Mouse (Mus musculus): ENCODE measurements around the gene Pde10a. TPM values are rescaled to one million over a fixed set of nuclear protein-coding genes. Genes with fewer than 3 reads are reported as not detected.

Pde10a gene
- polyA plus RNA-seq, 1 experiment from 2014 or later: 1.4 TPM

DNA sequence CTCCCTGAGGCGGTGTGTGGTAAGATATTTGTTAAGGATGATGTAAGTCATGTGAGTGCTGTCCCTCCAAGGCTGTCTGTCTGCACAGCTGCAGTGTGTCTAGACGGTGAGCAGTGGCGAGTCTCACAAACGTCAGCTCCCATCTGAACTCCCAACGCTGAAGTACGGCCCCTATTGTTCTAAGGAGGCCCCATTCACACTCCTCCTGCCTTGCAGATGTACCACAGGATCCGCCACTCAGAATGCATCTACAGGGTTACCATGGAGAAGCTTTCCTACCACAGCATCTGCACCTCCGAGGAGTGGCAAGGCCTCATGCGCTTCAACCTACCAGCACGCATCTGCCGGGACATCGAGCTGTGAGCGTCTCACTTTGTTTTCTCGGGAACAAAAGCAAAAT lies 436.5 kb downstream of the Pde10a start:
- no peak overlapping the region for H3K27ac ChIP-seq
- no peak overlapping the region for H3K4me2 ChIP-seq (replicated peaks)
- no peak overlapping the region for H3K9ac ChIP-seq
- H3K4me1 ChIP-seq (replicated peaks): no peaks in the 10 kb centered on the region
- H3K27me3 ChIP-seq (replicated peaks): no peaks in the 10 kb centered on the region
- no peak overlapping the region for H3K4me3 ChIP-seq (replicated peaks)
- no peaks in the 10 kb centered on the region for H3K9me3 ChIP-seq
- ATAC-seq: no peak
- 69% methylated on average over 14 of the region's 14 CpGs for WGBS
- H3K36me3 ChIP-seq: no peaks in the 10 kb centered on the region

DNA sequence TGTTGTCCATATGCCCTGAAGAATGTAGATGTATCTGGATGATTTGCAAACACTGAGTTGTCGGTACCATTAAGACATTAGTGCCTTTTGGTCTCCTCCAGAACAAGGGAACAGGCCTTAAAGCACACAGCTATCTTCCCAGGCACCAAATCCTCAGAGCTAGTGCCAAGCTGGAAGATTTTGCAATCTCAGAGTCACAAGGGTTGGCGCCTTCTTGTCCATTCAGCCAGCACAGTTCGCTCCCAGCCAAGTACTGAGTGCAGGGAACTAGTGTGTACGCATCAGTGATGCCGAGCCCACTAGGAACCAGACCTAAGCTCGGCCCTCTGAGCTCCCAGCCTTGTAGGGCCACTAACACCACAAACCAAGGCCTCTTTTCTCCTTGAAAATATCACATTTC lies 440.0 kb downstream of the Pde10a start:
- H3K4me3 ChIP-seq (replicated peaks): no peak overlapping the region
- no peak for ATAC-seq
- 92% methylated on average over 6 of the region's 6 CpGs for WGBS
- no peaks in the 10 kb centered on the region for H3K4me1 ChIP-seq (replicated peaks)
- no peaks in the 10 kb centered on the region for H3K27me3 ChIP-seq (replicated peaks)
- H3K36me3 ChIP-seq: no peaks in the 10 kb centered on the region
- no peak overlapping the region for H3K27ac ChIP-seq
- no peaks in the 10 kb centered on the region for H3K9me3 ChIP-seq
- H3K9ac ChIP-seq: no peak overlapping the region
- H3K4me2 ChIP-seq (replicated peaks): no peak overlapping the region

DNA sequence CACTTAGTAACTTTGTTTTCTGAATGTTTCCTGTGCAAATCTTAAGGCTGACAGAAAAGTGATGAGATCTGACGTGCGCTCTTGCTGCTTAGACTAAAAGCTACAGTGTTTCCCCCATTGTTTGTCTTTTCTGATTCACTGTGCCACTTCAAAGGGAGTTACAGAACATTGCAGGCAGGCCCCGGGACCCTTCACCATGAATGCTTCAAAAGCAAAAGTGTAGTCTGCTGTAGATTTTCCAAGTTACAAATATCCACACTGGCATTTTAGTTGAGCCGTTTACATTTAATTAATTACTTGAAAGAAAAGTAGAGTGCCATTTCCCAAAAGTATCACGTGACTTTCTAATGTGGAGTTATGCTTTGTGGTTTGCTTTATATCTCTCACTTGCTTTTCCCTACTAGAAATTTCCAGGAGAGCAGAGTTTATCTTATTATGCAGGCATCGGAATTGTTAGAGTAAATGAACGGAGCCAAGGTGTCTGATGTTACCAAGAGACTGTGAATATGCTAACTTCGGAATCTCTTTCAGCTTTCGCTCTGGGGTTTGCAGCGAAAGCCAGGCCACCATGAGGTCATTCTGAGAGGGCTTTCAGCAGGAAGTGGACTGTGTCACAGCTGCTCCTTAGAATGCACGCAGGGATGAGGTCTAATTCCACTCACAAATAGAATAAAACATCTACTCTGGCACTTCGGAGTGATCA lies 447.1 kb downstream of the Pde10a start:
- Histone ChIP-seq H3K9ac (no peak overlapping the region), H3K27ac (no peak overlapping the region), H3K9me3 (no peaks in the 10 kb centered on the region), H3K4me2 (replicated peaks) (no peak overlapping the region), H3K36me3 (no peaks in the 10 kb centered on the region), H3K4me3 (replicated peaks) (no peak overlapping the region), H3K27me3 (replicated peaks) (no peaks in the 10 kb centered on the region), H3K4me1 (replicated peaks) (no peaks in the 10 kb centered on the region; the same call in 1 of the 2 replicates)
- 29% methylated on average over 12 of the region's 12 CpGs for WGBS
- ATAC-seq: no peak

- ATAC-seq: no peak
- no peaks in the 10 kb centered on the region; the same call in 1 of the 2 replicates for H3K4me1 ChIP-seq (replicated peaks)
- no peaks in the 10 kb centered on the region for H3K36me3 ChIP-seq
- H3K9ac ChIP-seq: no peak overlapping the region
- no peaks in the 10 kb centered on the region for H3K27me3 ChIP-seq (replicated peaks)
- H3K4me3 ChIP-seq (replicated peaks): no peak overlapping the region
- H3K27ac ChIP-seq: no peak overlapping the region
- WGBS: 68% methylated on average over 5 of the region's 5 CpGs
- H3K9me3 ChIP-seq: no peaks in the 10 kb centered on the region
- no peak overlapping the region for H3K4me2 ChIP-seq (replicated peaks)
Measured at GRCm38 (mm10) chr17:8973331-8973730, 448.2 kb downstream of the Pde10a start.

DNA sequence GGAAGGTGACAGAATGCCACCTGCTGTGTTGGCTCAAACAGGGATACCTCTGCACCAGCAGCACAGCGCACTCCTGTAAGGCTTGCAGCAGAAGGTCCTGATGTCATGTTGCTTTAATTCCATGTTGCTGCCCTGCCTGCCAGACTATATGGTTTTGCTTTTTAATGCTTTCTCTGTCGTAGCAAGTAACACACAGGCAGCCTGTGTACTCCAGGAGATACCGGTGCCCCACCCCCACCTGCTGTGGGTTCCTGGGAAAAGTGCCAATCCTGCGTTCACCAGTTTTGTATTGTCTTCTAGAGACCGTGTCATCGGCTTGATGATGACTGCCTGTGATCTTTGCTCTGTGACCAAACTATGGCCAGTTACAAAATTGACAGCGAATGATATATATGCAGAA lies 449.3 kb downstream of the Pde10a start:
- H3K27me3 ChIP-seq (replicated peaks): 0 out of 2 replicates have a peak, but pooled peaks cover 2% of the 10 kb centered on the region
- no peak overlapping the region for H3K4me3 ChIP-seq (replicated peaks)
- H3K36me3 ChIP-seq: no peaks in the 10 kb centered on the region
- no peaks in the 10 kb centered on the region for H3K9me3 ChIP-seq
- no peak for ATAC-seq
- no peak overlapping the region for H3K27ac ChIP-seq
- no peak overlapping the region for H3K9ac ChIP-seq
- no peak overlapping the region for H3K4me2 ChIP-seq (replicated peaks)
- WGBS: 74% methylated on average over 7 of the region's 7 CpGs
- H3K4me1 ChIP-seq (replicated peaks): no peaks in the 10 kb centered on the region; the same call in 1 of the 2 replicates

DNA sequence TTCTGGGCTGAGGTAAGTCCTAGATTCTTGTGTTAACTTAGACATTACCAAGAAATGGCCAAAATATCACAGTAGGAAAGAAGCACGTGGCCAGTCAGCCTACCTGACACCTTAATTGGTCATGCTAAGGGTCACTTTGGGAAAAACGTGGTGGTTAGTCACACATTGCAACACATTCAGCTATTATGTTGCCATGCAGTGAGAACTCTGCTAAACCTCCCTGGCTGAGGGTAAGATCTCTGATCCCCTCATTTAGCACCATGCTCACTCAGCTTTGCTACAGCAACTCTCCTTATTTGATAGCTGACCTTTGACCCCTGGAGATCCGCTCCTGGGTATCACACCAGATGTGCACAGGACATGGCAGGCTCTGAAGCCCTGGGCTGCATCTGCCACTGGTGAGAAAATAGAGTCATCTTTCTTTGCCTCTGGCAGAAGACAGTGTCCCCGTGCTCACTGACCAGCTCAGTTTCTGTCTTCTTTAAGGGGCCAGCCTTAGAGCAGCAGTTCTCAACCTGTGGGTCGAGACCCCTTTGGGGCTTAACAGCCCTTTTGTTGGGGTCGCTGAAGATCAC lies 449.7 kb downstream of the Pde10a start:
- H3K27ac ChIP-seq: no peak overlapping the region
- no peaks in the 10 kb centered on the region for H3K9me3 ChIP-seq
- H3K27me3 ChIP-seq (replicated peaks): 0 out of 2 replicates have a peak, but pooled peaks cover 2% of the 10 kb centered on the region
- no peak overlapping the region for H3K4me2 ChIP-seq (replicated peaks)
- no peak overlapping the region for H3K4me3 ChIP-seq (replicated peaks)
- no peak for ATAC-seq
- H3K4me1 ChIP-seq (replicated peaks): no peaks in the 10 kb centered on the region; the same call in 1 of the 2 replicates
- no peak overlapping the region for H3K9ac ChIP-seq
- H3K36me3 ChIP-seq: no peaks in the 10 kb centered on the region
- WGBS: 61% methylated on average over 6 of the region's 6 CpGs

DNA sequence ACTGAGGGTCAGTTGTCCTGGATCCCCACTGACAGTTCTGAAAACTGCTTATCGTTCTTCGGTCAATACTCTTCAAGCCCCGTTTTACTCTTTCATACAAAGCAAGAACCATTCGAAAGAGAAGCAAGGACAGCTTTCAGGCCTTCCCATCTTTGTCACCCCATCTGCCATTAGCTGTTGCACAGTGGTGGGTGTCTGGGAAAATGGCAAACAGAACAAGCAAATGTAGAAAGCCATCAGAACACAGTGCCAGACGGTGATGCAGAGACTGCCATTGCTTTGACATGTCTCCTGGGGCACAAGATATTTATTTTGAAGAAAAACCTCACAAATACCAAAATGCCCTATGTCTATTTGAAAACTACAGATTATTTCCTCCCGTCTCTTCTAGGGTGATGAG lies 451.6 kb downstream of the Pde10a start:
- no peaks in the 10 kb centered on the region for H3K36me3 ChIP-seq
- WGBS: 92% methylated on average over 6 of the region's 6 CpGs
- no peak overlapping the region for H3K9ac ChIP-seq

GRCm38 (mm10) chr17:8977271-8977670 lies 452.1 kb downstream of the Pde10a start:
- Histone ChIP-seq H3K4me3 (replicated peaks) (no peak overlapping the region), H3K4me1 (replicated peaks) (no peaks in the 10 kb centered on the region; the same call in 1 of the 2 replicates), H3K4me2 (replicated peaks) (no peak overlapping the region), H3K9me3 (no peaks in the 10 kb centered on the region), H3K27ac (no peak overlapping the region), H3K36me3 (no peaks in the 10 kb centered on the region), H3K9ac (no peak overlapping the region), H3K27me3 (replicated peaks) (0 out of 2 replicates have a peak, but pooled peaks cover 2% of the 10 kb centered on the region)
- WGBS: 71% methylated on average over 2 of the region's 2 CpGs
- no peak for ATAC-seq

More for the DNA sequence above, 451.6 kb downstream of the Pde10a start:
- Histone ChIP-seq H3K27me3 (replicated peaks) (0 out of 2 replicates have a peak, but pooled peaks cover 2% of the 10 kb centered on the region), H3K4me1 (replicated peaks) (no peaks in the 10 kb centered on the region; the same call in 1 of the 2 replicates), H3K27ac (no peak overlapping the region), H3K4me2 (replicated peaks) (no peak overlapping the region), H3K4me3 (replicated peaks) (no peak overlapping the region), H3K9me3 (no peaks in the 10 kb centered on the region)
- no peak for ATAC-seq

GRCm38 (mm10) chr17:8983576-8983975 lies 458.4 kb downstream of the Pde10a start:
- no peak for ATAC-seq
- Histone ChIP-seq H3K27ac (no peak overlapping the region), H3K9ac (no peak overlapping the region), H3K9me3 (no peaks in the 10 kb centered on the region), H3K4me1 (replicated peaks) (no peaks in the 10 kb centered on the region), H3K4me3 (replicated peaks) (no peak overlapping the region), H3K36me3 (no peaks in the 10 kb centered on the region), H3K4me2 (replicated peaks) (no peak overlapping the region), H3K27me3 (replicated peaks) (0 out of 2 replicates have a peak, but pooled peaks cover 2% of the 10 kb centered on the region)
- 83% methylated on average over 2 of the region's 2 CpGs for WGBS

DNA sequence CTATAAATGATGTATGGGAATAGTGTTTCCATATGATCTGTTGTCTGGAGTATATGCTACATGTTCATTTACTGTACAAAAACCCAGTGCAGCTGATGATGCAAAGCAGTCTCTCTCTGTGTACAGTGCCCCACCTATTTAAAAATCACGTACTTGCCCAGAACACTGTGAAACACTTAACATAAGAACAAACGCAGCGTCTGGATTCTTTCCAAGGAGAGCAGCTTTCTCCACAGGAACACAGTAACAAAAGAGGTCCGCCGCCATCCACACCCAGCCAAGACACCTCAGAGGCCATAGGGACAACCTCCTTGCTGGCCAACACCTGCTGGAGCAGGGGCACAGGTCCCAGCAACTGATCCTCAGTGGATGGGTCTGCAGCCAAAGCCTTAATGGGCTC lies 460.5 kb downstream of the Pde10a start:
- H3K27me3 ChIP-seq (replicated peaks): no peaks in the 10 kb centered on the region
- 65% methylated on average over 5 of the region's 5 CpGs for WGBS
- H3K4me2 ChIP-seq (replicated peaks): no peak overlapping the region
- no peak overlapping the region for H3K27ac ChIP-seq
- H3K4me1 ChIP-seq (replicated peaks): no peaks in the 10 kb centered on the region
- no peaks in the 10 kb centered on the region for H3K36me3 ChIP-seq
- ATAC-seq: no peak
- H3K4me3 ChIP-seq (replicated peaks): no peak overlapping the region
- no peak overlapping the region for H3K9ac ChIP-seq
- H3K9me3 ChIP-seq: no peaks in the 10 kb centered on the region

DNA sequence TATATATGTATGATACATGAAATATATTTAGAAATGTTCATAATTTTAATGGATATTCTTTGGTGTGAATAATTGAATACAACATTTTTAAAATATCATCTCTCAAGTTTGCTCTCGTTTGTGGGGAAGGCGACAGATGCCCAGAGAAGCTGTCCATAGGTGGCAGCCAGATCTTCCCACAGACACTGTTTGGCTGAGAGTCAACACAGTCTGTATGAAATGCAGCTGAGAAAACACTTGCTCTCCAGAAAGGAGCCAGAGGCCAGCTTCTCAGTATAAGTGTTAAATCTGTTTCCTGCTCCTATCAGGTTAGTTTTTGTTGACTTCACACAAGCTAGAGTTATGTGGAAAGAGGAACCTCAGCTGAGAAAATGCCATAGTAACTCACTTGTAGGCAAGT lies 461.4 kb downstream of the Pde10a start:
- Histone ChIP-seq H3K4me1 (replicated peaks) (no peaks in the 10 kb centered on the region), H3K9me3 (no peaks in the 10 kb centered on the region), H3K4me3 (replicated peaks) (no peak overlapping the region), H3K27me3 (replicated peaks) (no peaks in the 10 kb centered on the region), H3K4me2 (replicated peaks) (no peak overlapping the region), H3K27ac (no peak overlapping the region), H3K9ac (no peak overlapping the region), H3K36me3 (no peaks in the 10 kb centered on the region)
- no peak for ATAC-seq
- WGBS: 85% methylated on average over 2 of the region's 2 CpGs

GRCm38 (mm10) chr17:8987369-8987768 lies 462.2 kb downstream of the Pde10a start:
- Histone ChIP-seq H3K9ac (no peak overlapping the region), H3K27me3 (replicated peaks) (no peaks in the 10 kb centered on the region), H3K4me3 (replicated peaks) (no peak overlapping the region), H3K4me1 (replicated peaks) (no peaks in the 10 kb centered on the region), H3K4me2 (replicated peaks) (no peak overlapping the region), H3K9me3 (no peaks in the 10 kb centered on the region), H3K36me3 (no peaks in the 10 kb centered on the region), H3K27ac (no peak overlapping the region)
- no peak for ATAC-seq
- 77% methylated on average over 5 of the region's 5 CpGs for WGBS
